ENCODE assay signal across 9 mouse cellular contexts in the genomic region with DNA sequence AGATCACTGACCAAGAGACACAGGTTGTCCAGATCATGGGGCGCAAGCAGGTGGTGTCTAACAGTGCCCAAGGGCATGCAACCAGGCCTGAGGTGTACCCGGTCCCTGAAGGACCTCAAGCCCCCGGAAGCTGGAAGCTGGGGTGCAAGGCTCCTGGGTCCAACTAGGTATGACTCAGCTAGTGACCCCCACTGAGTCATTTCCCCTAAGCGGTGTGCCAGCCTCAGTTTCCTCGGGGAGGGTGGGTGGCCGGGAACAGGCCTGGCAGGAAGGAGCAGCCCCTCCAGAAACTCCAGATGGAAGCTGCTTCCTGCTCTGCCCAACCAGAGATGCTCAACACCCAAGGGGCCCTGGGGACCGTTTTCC. TPM values are rescaled to one million over a fixed set of nuclear protein-coding genes. Genes with fewer than 3 reads are reported as not detected.
DNase-seq lines count a peak whose midpoint lies in the region; ATAC-seq and TF ChIP-seq lines count a peak whose summit lies in the region.
"Had no signal": no experiment of that assay in that cellular context is flagged by ENCODE, and none has a peak within 500 bp of the region (broad histone marks: within the 10 kb centered on the region; RNA-seq: fewer than 3 reads in every experiment).

No protein-coding gene starts in this region.

- no peak for TF ChIP-seq CTCF in C2C12 (IDR thresholded peaks at IDR 0.05; ENCODE audit: control insufficient read depth, insufficient read depth, insufficient read length)

- no peak for DNase-seq in heart, postnatal 36 days
- DNase-seq in thymus, postnatal 0 days (ENCODE audit: low spot score), result no peak
- no peak for DNase-seq in embryo, embryonic 11 days
- no peak for DNase-seq in spleen, adult 12 weeks (ENCODE audit: low spot score)

- peak overlapping the region; percentile 46 for H3ac ChIP-seq in C2C12 (ENCODE audit: control insufficient read depth, insufficient read length, low read depth)

- H3K9ac ChIP-seq in heart, embryonic 16.5 days (ENCODE audit: low read length), result no peak overlapping the region
- H3K9ac ChIP-seq in limb, embryonic 15.5 days, result no peak overlapping the region

- peaks cover 49% of the 10 kb centered on the region for H3K4me1 ChIP-seq in heart, embryonic 16.5 days (ENCODE audit: control insufficient read depth, insufficient read depth, low read length)
- H3K4me1 ChIP-seq in brown adipose tissue, adult 24 weeks (ENCODE audit: control insufficient read depth, insufficient read depth, insufficient read length, low read length), result peaks cover 22% of the 10 kb centered on the region
- peaks cover 66% of the 10 kb centered on the region for H3K4me1 ChIP-seq in limb, embryonic 15.5 days

- peaks cover 63% of the 10 kb centered on the region for H3K79me3 ChIP-seq in C2C12 (ENCODE audit: low read depth)

- WGBS in heart, embryonic 16.5 days, result 65% methylated on average over 7 of the region's 7 CpGs
- 67% methylated on average over 7 of the region's 7 CpGs for WGBS in limb, embryonic 15.5 days

- H3K4me3 ChIP-seq in heart, embryonic 16.5 days (ENCODE audit: low read length), result peak overlapping the region; percentile 72
- peak overlapping the region; percentile 79 for H3K4me3 ChIP-seq in C2C12 (ENCODE audit: insufficient read depth, poor library complexity, severe bottlenecking)
- peak overlapping the region; percentile 98 for H3K4me3 ChIP-seq in brown adipose tissue, adult 24 weeks (ENCODE audit: insufficient read depth, low read depth, low read length)
- peak overlapping the region; percentile 66 for H3K4me3 ChIP-seq in limb, embryonic 15.5 days
- H3K4me3 ChIP-seq: midbrain, embryonic 10.5 days had no signal

- peaks cover 74% of the 10 kb centered on the region for H3K79me2 ChIP-seq in C2C12 (ENCODE audit: control insufficient read depth, insufficient read depth)

- H3K36me3 ChIP-seq in heart, embryonic 16.5 days (ENCODE audit: control insufficient read depth, insufficient read depth), result no peaks in the 10 kb centered on the region
- peaks cover 29% of the 10 kb centered on the region for H3K36me3 ChIP-seq in C2C12 (ENCODE audit: control insufficient read depth, insufficient read depth)
- no peaks in the 10 kb centered on the region for H3K36me3 ChIP-seq in limb, embryonic 15.5 days
- H3K36me3 ChIP-seq: midbrain, embryonic 10.5 days had no signal

- no peaks in the 10 kb centered on the region for H3K9me3 ChIP-seq in heart, embryonic 16.5 days (replicated peaks; ENCODE audit: control insufficient read depth, low read length)
- no peaks in the 10 kb centered on the region for H3K9me3 ChIP-seq in limb, embryonic 15.5 days
- H3K9me3 ChIP-seq: midbrain, embryonic 10.5 days had no signal

- intact Hi-C loops in heart, postnatal 36 days (cut with DNase I), result no loop called here

- ATAC-seq in heart, embryonic 16.5 days (replicated peaks; ENCODE audit: extremely low read depth, insufficient read depth, low FRiP score), result no peak
- ATAC-seq in limb, embryonic 15.5 days (ENCODE audit: insufficient number of reproducible peaks, low FRiP score, low TSS enrichment, low read depth), result no peak

- H3K27me3 ChIP-seq in heart, embryonic 16.5 days (ENCODE audit: control insufficient read depth, insufficient read depth, low read length), result no peaks in the 10 kb centered on the region
- H3K27me3 ChIP-seq in C2C12 (ENCODE audit: control insufficient read depth, insufficient read depth, insufficient read length), result no peaks in the 10 kb centered on the region
- peaks cover 11% of the 10 kb centered on the region for H3K27me3 ChIP-seq in limb, embryonic 15.5 days

- peak overlapping the region; percentile 87 for H3K27ac ChIP-seq in heart, embryonic 16.5 days (ENCODE audit: low read length)
- peak overlapping the region; percentile 93 for H3K27ac ChIP-seq in brown adipose tissue, adult 24 weeks (replicated peaks; ENCODE audit: low read depth, low read length)
- no peak overlapping the region for H3K27ac ChIP-seq in limb, embryonic 15.5 days

- peak overlapping the region; percentile 97 for H3K4me2 ChIP-seq in heart, embryonic 16.5 days (ENCODE audit: low read depth, low read length)
- H3K4me2 ChIP-seq in limb, embryonic 15.5 days, result 0 out of 2 replicates have a peak overlapping the region, but pooled peaks have one; percentile 91

TF ChIP-seq in C2C12, 6 proteins besides CTCF, POLR2A, EP300 and RAD21:
- TF ChIP-seq USF1 (IDR thresholded peaks at IDR 0.05; ENCODE audit: low read depth), result no peak
- no peak for TF ChIP-seq MYOD1 (IDR thresholded peaks at IDR 0.05; ENCODE audit: control insufficient read depth, insufficient read length, low read depth)
- no peak for TF ChIP-seq CEBPB (IDR thresholded peaks at IDR 0.05; ENCODE audit: low read depth)
- no peak for TF ChIP-seq MYOG (IDR thresholded peaks at IDR 0.05; ENCODE audit: control insufficient read depth, extremely low read depth, insufficient read length)
- TF ChIP-seq FOSL1 (IDR thresholded peaks at IDR 0.05; ENCODE audit: insufficient read depth, low read length, poor library complexity, severe bottlenecking), result no peak
- TF ChIP-seq MAX (IDR thresholded peaks at IDR 0.05), result no peak

RNA-seq across cellular contexts. Expression of a gene that starts 3.2 kb away (rescaled TPM):
- polyA plus RNA-seq in heart, embryonic 16.5 days (2015; fragmentation: Nextera tagmentation; extraction: Ambion mirVana), result 12.0 and 13.3 TPM in 2 replicates
- total RNA-seq in heart, postnatal 36 days (2021), result 10 to 100 TPM; 23.8 to 28.1 TPM
- 46.2 TPM for polyA plus RNA-seq in C2C12 (2012; fragmentation: generic; extraction: Trizol)
- 7.9 and 8.2 TPM in 2 replicates for polyA plus RNA-seq in brown adipose tissue, adult 24 weeks (2012; ENCODE audit: insufficient read depth, insufficient read length, missing spikeins)
- 13.1 and 14.8 TPM in 2 replicates for polyA plus RNA-seq in limb, embryonic 15.5 days (2015; fragmentation: Nextera tagmentation; extraction: Ambion mirVana)
- polyA plus RNA-seq in thymus, postnatal 0 days (2015; fragmentation: Nextera tagmentation; extraction: Ambion mirVana), result 13.1 and 13.9 TPM in 2 replicates

RNA-seq across cellular contexts. Expression of a gene that starts 14.6 kb away (rescaled TPM):
- 15.3 and 19.4 TPM in 2 replicates for polyA plus RNA-seq in heart, embryonic 16.5 days (2015; fragmentation: Nextera tagmentation; extraction: Ambion mirVana)
- 10 to 100 TPM; 11.6 to 12.6 TPM for total RNA-seq in heart, postnatal 36 days (2021)
- 12.9 TPM for polyA plus RNA-seq in C2C12 (2012; fragmentation: generic; extraction: Trizol)
- 2.5 and 3.0 TPM in 2 replicates for polyA plus RNA-seq in brown adipose tissue, adult 24 weeks (2012; ENCODE audit: insufficient read depth, insufficient read length, missing spikeins)
- polyA plus RNA-seq in limb, embryonic 15.5 days (2015; fragmentation: Nextera tagmentation; extraction: Ambion mirVana), result 28.0 and 29.0 TPM in 2 replicates
- polyA plus RNA-seq in thymus, postnatal 0 days (2015; fragmentation: Nextera tagmentation; extraction: Ambion mirVana), result 14.0 and 15.2 TPM in 2 replicates
